8 mouse cellular contexts compared by ENCODE assay signal in the genomic region with DNA sequence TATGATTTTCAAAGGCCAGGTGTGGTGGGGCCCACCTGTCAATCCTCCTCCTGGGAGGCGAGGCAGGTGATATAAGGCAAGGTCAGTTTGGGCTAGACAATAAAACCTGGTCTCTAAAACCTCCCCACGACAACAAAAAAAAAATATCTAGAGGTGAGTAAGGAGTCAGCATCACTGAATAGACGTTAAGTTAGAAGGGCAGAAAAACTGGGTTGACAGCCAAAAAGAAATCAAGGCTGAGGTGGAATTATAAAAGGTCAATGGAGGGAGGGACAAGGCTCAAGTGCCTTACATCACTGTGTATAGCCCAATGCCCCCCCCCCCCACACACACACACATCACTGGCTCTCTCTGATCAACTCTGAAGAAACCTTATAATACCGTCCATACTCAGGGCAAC. TPM values are rescaled to one million over a fixed set of nuclear protein-coding genes. Genes with fewer than 3 reads are reported as not detected.
A peak's percentile ranks its signal among the peaks of the same experiment; 100 is the strongest.
DNase-seq lines count a peak whose midpoint lies in the region; ATAC-seq and TF ChIP-seq lines count a peak whose summit lies in the region.

No protein-coding gene starts in this region.

- H3K4me3 ChIP-seq in lung, postnatal 0 days (ENCODE audit: low read depth, low read length), result peak overlapping the region; percentile 51
- peak overlapping the region; percentile 79 for H3K4me3 ChIP-seq in limb, embryonic 13.5 days
- H3K4me3 ChIP-seq in stomach, embryonic 15.5 days (replicated peaks), result peak overlapping the region; percentile 90

- DNase-seq in adrenal gland, postnatal 10 days, result peak; percentile 37
- no peak for DNase-seq in adrenal gland, postnatal 36 days
- DNase-seq in lung, postnatal 0 days (ENCODE audit: low spot score), result peak; percentile 36
- DNase-seq in lung, postnatal 25 days (ENCODE audit: low spot score), result no peak
- DNase-seq in layer of hippocampus, adult 8-10 months (ENCODE audit: low spot score in 2 of 2), result no peak
- no peak for DNase-seq in B cell, adult 2 months

- 18% methylated on average over 4 of the region's 4 CpGs for WGBS in lung, postnatal 0 days
- 23% methylated on average over 4 of the region's 4 CpGs for WGBS in limb, embryonic 13.5 days
- 18% methylated on average over 4 of the region's 4 CpGs for WGBS in stomach, embryonic 15.5 days

- 0 out of 2 replicates have a peak, but pooled peaks cover 7% of the 10 kb centered on the region for H3K36me3 ChIP-seq in lung, postnatal 0 days (ENCODE audit: insufficient read depth, low read length)
- peaks cover 40% of the 10 kb centered on the region for H3K36me3 ChIP-seq in limb, embryonic 13.5 days
- peaks cover 28% of the 10 kb centered on the region for H3K36me3 ChIP-seq in stomach, embryonic 15.5 days

- H3K4me2 ChIP-seq in lung, postnatal 0 days (replicated peaks; ENCODE audit: low read depth, low read length), result peak overlapping the region; percentile 61
- H3K4me2 ChIP-seq in limb, embryonic 13.5 days (replicated peaks), result peak overlapping the region; percentile 82
- peak overlapping the region; percentile 66 for H3K4me2 ChIP-seq in stomach, embryonic 15.5 days

- peak overlapping the region; percentile 90 for H3K27ac ChIP-seq in lung, postnatal 0 days (ENCODE audit: low read length)
- H3K27ac ChIP-seq in limb, embryonic 13.5 days, result no peak overlapping the region
- H3K27ac ChIP-seq in stomach, embryonic 15.5 days, result peak overlapping the region; percentile 96

- no peaks in the 10 kb centered on the region for H3K9me3 ChIP-seq in lung, postnatal 0 days (ENCODE audit: low read length)
- no peaks in the 10 kb centered on the region for H3K9me3 ChIP-seq in limb, embryonic 13.5 days
- no peaks in the 10 kb centered on the region for H3K9me3 ChIP-seq in stomach, embryonic 15.5 days

- ATAC-seq in lung, postnatal 0 days, result no peak
- ATAC-seq in limb, embryonic 13.5 days (ENCODE audit: low FRiP score, low read depth), result no peak
- ATAC-seq in stomach, embryonic 15.5 days (ENCODE audit: insufficient read depth, low FRiP score, low read depth), result no peak

- no peak for TF ChIP-seq EP300 in lung, postnatal 0 days (IDR thresholded peaks at IDR 0.05)

- H3K9ac ChIP-seq in lung, postnatal 0 days (replicated peaks; ENCODE audit: low read depth), result peak overlapping the region; percentile 43; the same call in 1 of the 2 replicates
- peak overlapping the region; percentile 76 for H3K9ac ChIP-seq in limb, embryonic 13.5 days
- H3K9ac ChIP-seq in stomach, embryonic 15.5 days, result peak overlapping the region; percentile 76

- H3K27me3 ChIP-seq in lung, postnatal 0 days (replicated peaks; ENCODE audit: insufficient read depth, low read length), result no peaks in the 10 kb centered on the region
- no peaks in the 10 kb centered on the region for H3K27me3 ChIP-seq in limb, embryonic 13.5 days
- no peaks in the 10 kb centered on the region for H3K27me3 ChIP-seq in stomach, embryonic 15.5 days (replicated peaks)

- peaks cover 6% of the 10 kb centered on the region for H3K4me1 ChIP-seq in lung, postnatal 0 days (ENCODE audit: insufficient read depth, low read depth, low read length)
- peaks cover 18% of the 10 kb centered on the region for H3K4me1 ChIP-seq in limb, embryonic 13.5 days
- H3K4me1 ChIP-seq in stomach, embryonic 15.5 days, result peaks cover 6% of the 10 kb centered on the region; the same call in 1 of the 2 replicates

- no peak for TF ChIP-seq CTCF in lung, postnatal 0 days (IDR thresholded peaks at IDR 0.05)

RNA-seq across cellular contexts. Expression of a gene that starts 0.7 kb away (rescaled TPM):
- total RNA-seq in adrenal gland, postnatal 10 days (2021), result 100 to 1,000 TPM; 321 to 368 TPM
- total RNA-seq in adrenal gland, postnatal 36 days (2021), result 100 to 1,000 TPM; 563 to 586 TPM
- 121 and 122 TPM in 2 replicates for polyA plus RNA-seq in lung, postnatal 0 days (2015; fragmentation: Nextera tagmentation; extraction: Ambion mirVana)
- polyA plus RNA-seq in limb, embryonic 13.5 days (2015; fragmentation: Nextera tagmentation; extraction: Ambion mirVana), result 237 and 238 TPM in 2 replicates
- 259 and 260 TPM in 2 replicates for polyA plus RNA-seq in stomach, embryonic 15.5 days (2015; fragmentation: Nextera tagmentation; extraction: Ambion mirVana)
- total RNA-seq in layer of hippocampus, adult 8-10 months (2022), result 100 to 1,000 TPM; 119 to 130 (median 128) TPM

RNA-seq across cellular contexts. Expression of a gene that starts 28.4 kb away (rescaled TPM):
- 1 to 10 TPM; 2.7 TPM for total RNA-seq in adrenal gland, postnatal 10 days (2021)
- 1 to 10 TPM; 2.7 TPM for total RNA-seq in adrenal gland, postnatal 36 days (2021)
- 0.21 and 0.24 TPM in 2 replicates for polyA plus RNA-seq in lung, postnatal 0 days (2015; fragmentation: Nextera tagmentation; extraction: Ambion mirVana)
- polyA plus RNA-seq in limb, embryonic 13.5 days (2015; fragmentation: Nextera tagmentation; extraction: Ambion mirVana), result 6.2 and 6.9 TPM in 2 replicates
- polyA plus RNA-seq in stomach, embryonic 15.5 days (2015; fragmentation: Nextera tagmentation; extraction: Ambion mirVana), result 3.1 and 3.7 TPM in 2 replicates
- total RNA-seq in layer of hippocampus, adult 8-10 months (2022), result 10 to 100 TPM in 3 of 4 experiments, 1 to 10 TPM in 1; 9.5 to 14.0 (median 13.1) TPM

RNA-seq across cellular contexts. Expression of a gene that starts 42.5 kb away (rescaled TPM):
- 100 to 1,000 TPM; 147 to 154 TPM for total RNA-seq in adrenal gland, postnatal 10 days (2021)
- 100 to 1,000 TPM; 151 to 167 TPM for total RNA-seq in adrenal gland, postnatal 36 days (2021)
- polyA plus RNA-seq in lung, postnatal 0 days (2015; fragmentation: Nextera tagmentation; extraction: Ambion mirVana), result 82.4 and 95.8 TPM in 2 replicates
- polyA plus RNA-seq in limb, embryonic 13.5 days (2015; fragmentation: Nextera tagmentation; extraction: Ambion mirVana), result 211 and 218 TPM in 2 replicates
- polyA plus RNA-seq in stomach, embryonic 15.5 days (2015; fragmentation: Nextera tagmentation; extraction: Ambion mirVana), result 193 and 199 TPM in 2 replicates
- total RNA-seq in layer of hippocampus, adult 8-10 months (2022), result 100 to 1,000 TPM in 3 of 4 experiments, 10 to 100 TPM in 1; 85.5 to 112 (median 106) TPM

Comparison
In these comparisons a context has a peak if more than half of its experiments do, and no peak if none do; other contexts are left out.
1. DNase-seq: peak in adrenal gland, postnatal 10 days (single experiment) and lung, postnatal 0 days (single experiment); none in adrenal gland, postnatal 36 days (0 of 2), lung, postnatal 25 days (single experiment), layer of hippocampus, adult 8-10 months (0 of 2) and B cell, adult 2 months (0 of 2).
2. Peak in every context shown above with its lines, with median percentiles within 50 percentile points of each other: H3K4me2 ChIP-seq, H3K4me3 ChIP-seq and H3K9ac ChIP-seq.